Mouse (Mus musculus) kidney, adult 2 months (tissue): ENCODE results near the gene Tnrc18.

Source experiments
- CTCF ChIP-seq: fragments of 200-500 bp; conservative IDR thresholded peaks from 2 replicates; pipeline ENCODE4 v1.5.1; 2011; ENCODE audit warnings: low read depth, mild to moderate bottlenecking, control low read depth, low read length, moderate library complexity, mixed read lengths; ENCODE audit not compliant: insufficient read depth, insufficient read length
- POLR2A ChIP-seq: fragments of 200-500 bp; IDR thresholded peaks from one replicate; pipeline ENCODE4 v1.6.1; 2011; ENCODE audit warnings: low read depth, low read length, control low read depth

- TF ChIP-seq CTCF, result no peak
- no peak for TF ChIP-seq POLR2A
Observed at GRCm38 (mm10) chr5:142761326-142761983, 56.0 kb downstream of the Tnrc18 start.
